Mouse (Mus musculus): ENCODE data around the gene Tmigd1.
"Not testable (repeated sequence)": the region's sequence is repeated elsewhere in the genome, so short reads cannot be mapped to it uniquely, and the experiment has no call there.

Tmigd1 gene

GRCm38 (mm10) chr11:76898751-76899150, 3.2 kb upstream of the Tmigd1 start:
- DNase-seq (ENCODE audit: low spot score in 2 of 2), result no peak

- no peak for DNase-seq (ENCODE audit: low spot score in 2 of 2)
These were observed 1.9 kb upstream of the Tmigd1 start for GRCm38 (mm10) chr11:76899758-76900738.

GRCm38 (mm10) chr11:76904340-76904739, 2.4 kb downstream of the Tmigd1 start:
- DNase-seq (ENCODE audit: low spot score in 2 of 2), result no peak

- no peak for DNase-seq (ENCODE audit: low spot score in 2 of 2)
These were observed 6.7 kb downstream of the Tmigd1 start for GRCm38 (mm10) chr11:76908651-76909050.

GRCm38 (mm10) chr11:76911325-76912054, 9.5 kb downstream of the Tmigd1 start:
- peak; percentile 12 to 14 for DNase-seq (ENCODE audit: low spot score in 2 of 2)

- DNase-seq (ENCODE audit: low spot score in 2 of 2), result peak; percentile 39 to 67
These were observed 10.1 kb downstream of the Tmigd1 start for GRCm38 (mm10) chr11:76912055-76912395.

- DNase-seq (ENCODE audit: low spot score in 2 of 2), result no peak
These were observed 12.4 kb downstream of the Tmigd1 start for GRCm38 (mm10) chr11:76914366-76914765.

- DNase-seq (ENCODE audit: low spot score in 2 of 2), result no peak
These were observed 14.7 kb downstream of the Tmigd1 start for GRCm38 (mm10) chr11:76916539-76917229.

GRCm38 (mm10) chr11:76917230-76917548, 15.2 kb downstream of the Tmigd1 start:
- no peak for DNase-seq (ENCODE audit: low spot score in 2 of 2)

- no peak for DNase-seq (ENCODE audit: low spot score in 2 of 2)
These were observed 18.6 kb downstream of the Tmigd1 start for GRCm38 (mm10) chr11:76920607-76921006.

- DNase-seq (ENCODE audit: low spot score in 2 of 2), result no peak
These were observed 22.8 kb downstream of the Tmigd1 start, which contains the start of gene Blmh for GRCm38 (mm10) chr11:76924759-76925236. TSS of gene Blmh (plus strand) at chr11:76924809.

GRCm38 (mm10) chr11:76928586-76928985, 26.6 kb downstream of the Tmigd1 start:
- DNase-seq (ENCODE audit: low spot score in 2 of 2), result not testable (repeated sequence)

GRCm38 (mm10) chr11:76933209-76933608, 31.2 kb downstream of the Tmigd1 start:
- no peak for DNase-seq (ENCODE audit: low spot score in 2 of 2)

- no peak for DNase-seq (ENCODE audit: low spot score in 2 of 2)
These were observed 34.6 kb downstream of the Tmigd1 start for GRCm38 (mm10) chr11:76936578-76936977.

GRCm38 (mm10) chr11:76944839-76945238, 42.9 kb downstream of the Tmigd1 start:
- DNase-seq (ENCODE audit: low spot score in 2 of 2), result no peak

GRCm38 (mm10) chr11:76945386-76946202, 43.6 kb downstream of the Tmigd1 start:
- peak; percentile 91 to 93 for DNase-seq (ENCODE audit: low spot score in 2 of 2)

GRCm38 (mm10) chr11:76946203-76946585, 44.2 kb downstream of the Tmigd1 start:
- DNase-seq (ENCODE audit: low spot score in 2 of 2), result peak; percentile 11 to 14

GRCm38 (mm10) chr11:76953536-76953935, 51.6 kb downstream of the Tmigd1 start:
- peak; percentile 16 to 51 for DNase-seq (ENCODE audit: low spot score in 2 of 2)

- no peak for DNase-seq (ENCODE audit: low spot score in 2 of 2)
These were observed 63.7 kb downstream of the Tmigd1 start for GRCm38 (mm10) chr11:76965703-76966102.

Measured in frontal cortex, postnatal 36 days (tissue).